9 mouse cellular contexts compared by ENCODE assay signal in genomic region chr1:92079982-92080537, GRCm38 (mm10).
DNase-seq lines count a peak whose midpoint lies in the region; ATAC-seq and TF ChIP-seq lines count a peak whose summit lies in the region.
"Had no signal": no experiment of that assay in that cellular context is flagged by ENCODE, and none has a peak within 500 bp of the region (broad histone marks: within the 10 kb centered on the region; RNA-seq: fewer than 3 reads in every experiment).

No protein-coding gene starts in this region.

- no peak overlapping the region for H3K4me2 ChIP-seq in lung, embryonic 14.5 days
- no peak overlapping the region for H3K4me2 ChIP-seq in midbrain, embryonic 13.5 days (replicated peaks)
- H3K4me2 ChIP-seq: kidney, embryonic 15.5 days had no signal

- no peaks in the 10 kb centered on the region for H3K4me1 ChIP-seq in lung, embryonic 14.5 days (ENCODE audit: insufficient read depth)
- H3K4me1 ChIP-seq in lung, adult 2 months (ENCODE audit: control insufficient read depth, insufficient read depth, low read length), result peaks cover 6% of the 10 kb centered on the region; the same call in 1 of the 2 replicates
- H3K4me1 ChIP-seq in midbrain, embryonic 13.5 days (replicated peaks), result peaks cover 7% of the 10 kb centered on the region; the same call in 1 of the 2 replicates

- H3K27ac ChIP-seq in lung, embryonic 14.5 days (ENCODE audit: low read depth), result no peak overlapping the region
- no peak overlapping the region for H3K27ac ChIP-seq in midbrain, embryonic 13.5 days
- H3K27ac ChIP-seq: kidney, embryonic 15.5 days had no signal

- TF ChIP-seq POLR2A in lung, adult 2 months (IDR thresholded peaks at IDR 0.05; ENCODE audit: borderline replicate concordance, extremely low read depth, low read depth, low read length), result no peak

- H3K27me3 ChIP-seq in lung, embryonic 14.5 days (ENCODE audit: insufficient read depth, low read length), result no peaks in the 10 kb centered on the region
- no peaks in the 10 kb centered on the region for H3K27me3 ChIP-seq in midbrain, embryonic 13.5 days
- H3K27me3 ChIP-seq: kidney, embryonic 15.5 days had no signal

- H3K36me3 ChIP-seq in lung, embryonic 14.5 days (ENCODE audit: insufficient read depth), result no peaks in the 10 kb centered on the region
- H3K36me3 ChIP-seq in midbrain, embryonic 13.5 days, result no peaks in the 10 kb centered on the region
- H3K36me3 ChIP-seq: kidney, embryonic 15.5 days had no signal

- ATAC-seq in lung, embryonic 14.5 days (ENCODE audit: insufficient read depth), result no peak
- ATAC-seq in granulocyte monocyte progenitor cell, adult 5-6 weeks (replicated peaks; ENCODE audit: poor library complexity, severe bottlenecking), result peak; percentile 73
- ATAC-seq in monocyte, adult 5-6 weeks (replicated peaks; ENCODE audit: insufficient number of reproducible peaks, low FRiP score, low TSS enrichment, poor library complexity, severe bottlenecking), result 0 out of 2 replicates have a peak, but pooled peaks have one; percentile 34
- ATAC-seq in midbrain, embryonic 13.5 days, result no peak
- no peak for ATAC-seq in erythroid progenitor cell, adult 5-6 weeks (replicated peaks; ENCODE audit: low FRiP score, poor library complexity, severe bottlenecking)

- no peak overlapping the region for H3K9ac ChIP-seq in lung, embryonic 14.5 days
- H3K9ac ChIP-seq in midbrain, embryonic 13.5 days (replicated peaks), result no peak overlapping the region
- H3K9ac ChIP-seq: kidney, embryonic 15.5 days had no signal

- peak; percentile 38 for DNase-seq in lung, embryonic 14.5 days
- DNase-seq in lung, adult 2 months, result no peak
- no peak for DNase-seq in testis, postnatal 10 days (ENCODE audit: low spot score)
- no peak for DNase-seq in urinary bladder, adult 2 months (ENCODE audit: low spot score)

- no peak overlapping the region for H3K4me3 ChIP-seq in lung, embryonic 14.5 days (ENCODE audit: low read depth, low read length)
- H3K4me3 ChIP-seq in lung, adult 2 months (replicated peaks; ENCODE audit: extremely low read depth, low read depth, low read length), result no peak overlapping the region
- no peak overlapping the region for H3K4me3 ChIP-seq in midbrain, embryonic 13.5 days (replicated peaks)
- H3K4me3 ChIP-seq: kidney, embryonic 15.5 days had no signal

- H3K9me3 ChIP-seq in lung, embryonic 14.5 days (ENCODE audit: low read depth, low read length), result no peaks in the 10 kb centered on the region
- H3K9me3 ChIP-seq in midbrain, embryonic 13.5 days, result no peaks in the 10 kb centered on the region
- H3K9me3 ChIP-seq: kidney, embryonic 15.5 days had no signal

- no peak for TF ChIP-seq CTCF in lung, embryonic 14.5 days (IDR thresholded peaks at IDR 0.05; ENCODE audit: low read depth)
- no peak for TF ChIP-seq CTCF in lung, adult 2 months (IDR thresholded peaks at IDR 0.05; ENCODE audit: insufficient read depth, low read length)

- 77% methylated on average over 11 of the region's 11 CpGs for WGBS in lung, embryonic 14.5 days
- 63% methylated on average over 11 of the region's 11 CpGs for WGBS in lung, adult 2 months
- 93% methylated on average over 11 of the region's 11 CpGs for WGBS in midbrain, embryonic 13.5 days

Comparison
In these comparisons a context has a peak if more than half of its experiments do, and no peak if none do; other contexts are left out.
1. ATAC-seq: peak in granulocyte monocyte progenitor cell, adult 5-6 weeks (single experiment) and monocyte, adult 5-6 weeks (single experiment); none in lung, embryonic 14.5 days (single experiment), midbrain, embryonic 13.5 days (single experiment) and erythroid progenitor cell, adult 5-6 weeks (single experiment).